Mouse (Mus musculus) gastrocnemius, postnatal 14 days (tissue): ENCODE results near the gene Lix1l. TPM values are rescaled to one million over a fixed set of nuclear protein-coding genes. Genes with fewer than 3 reads are reported as not detected.
"Not testable (repeated sequence)": the region's sequence is repeated elsewhere in the genome, so short reads cannot be mapped to it uniquely, and the experiment has no call there.

Experiments used
- DNase-seq: peaks from one replicate; pipeline ENCODE4 v3.0.0; 2021; ENCODE audit warnings: mixed read lengths
- intact Hi-C: fragments of 180-260 bp; cut with DNase I; formaldehyde crosslinking; loops from one replicate; pipeline ENCODE4 v1.15.1; 2025; ENCODE audit warnings: low total_unique reads
- total RNA-seq, 2 experiments: library from RNA; stranded (reverse); gene quantifications; 2 replicates each; pipeline ENCODE4 v1.2.3; 2021

Gene Lix1l
- total RNA-seq, 2 experiments from 2014 or later, result 13.6 to 16.4 TPM

- intact Hi-C loops, result no loop called here
- peak; percentile 45 for DNase-seq
These were observed 1.2 kb downstream of the Lix1l start for GRCm38 (mm10) chr3:96601941-96602703.

GRCm38 (mm10) chr3:96602704-96603084 is 1.7 kb downstream of the Lix1l start:
- intact Hi-C loops, result no loop called here
- DNase-seq, result no peak

GRCm38 (mm10) chr3:96603311-96603710 is 2.4 kb downstream of the Lix1l start:
- no peak for DNase-seq
- intact Hi-C loops, result no loop called here

DNA sequence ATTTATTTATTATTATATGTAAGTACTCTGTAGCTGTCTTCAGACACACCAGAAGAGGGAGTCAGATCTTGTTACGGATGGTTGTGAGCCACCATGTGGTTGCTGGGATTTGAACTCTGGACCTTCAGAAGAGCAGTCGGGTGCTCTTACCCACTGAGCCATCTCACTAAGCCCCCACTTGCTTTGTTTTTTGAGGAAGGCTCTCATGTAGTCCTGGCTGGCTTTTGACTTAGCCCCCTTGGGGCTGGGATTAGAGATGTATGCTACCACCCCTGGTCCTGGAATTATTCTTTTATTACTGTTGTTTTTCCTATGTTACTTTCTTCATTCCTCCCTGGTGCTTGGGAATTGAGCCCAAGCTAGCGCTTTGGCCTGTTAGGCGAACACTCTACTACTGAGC is 5.1 kb downstream of the Lix1l start:
- DNase-seq, intact Hi-C loops: not testable (repeated sequence)

GRCm38 (mm10) chr3:96606618-96607017 is 5.7 kb downstream of the Lix1l start:
- intact Hi-C loops, result no loop called here
- DNase-seq, result no peak

GRCm38 (mm10) chr3:96617941-96618340 is 17.0 kb downstream of the Lix1l start:
- no peak for DNase-seq
- intact Hi-C loops, result no loop called here

DNA sequence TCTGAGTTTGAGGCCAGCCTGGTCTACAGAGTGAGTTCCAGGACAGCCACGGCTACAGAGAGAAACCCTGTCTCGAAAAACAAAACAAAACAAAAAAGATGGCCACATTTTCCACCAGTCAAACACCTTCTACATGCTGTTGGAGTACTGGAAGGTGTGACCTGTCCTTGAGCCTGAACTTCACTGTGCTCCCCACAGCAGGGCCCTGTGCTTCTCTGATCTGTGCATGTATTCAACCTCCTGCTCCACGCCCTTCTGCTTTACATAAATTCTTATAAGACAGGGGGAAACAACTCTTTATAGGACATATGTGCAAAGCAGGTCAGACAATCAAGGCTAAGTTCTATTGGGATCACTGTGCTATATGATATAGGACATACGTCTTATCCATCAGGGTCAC is 22.3 kb downstream of the Lix1l start:
- DNase-seq, result no peak
- intact Hi-C loops, result no loop called here

DNA sequence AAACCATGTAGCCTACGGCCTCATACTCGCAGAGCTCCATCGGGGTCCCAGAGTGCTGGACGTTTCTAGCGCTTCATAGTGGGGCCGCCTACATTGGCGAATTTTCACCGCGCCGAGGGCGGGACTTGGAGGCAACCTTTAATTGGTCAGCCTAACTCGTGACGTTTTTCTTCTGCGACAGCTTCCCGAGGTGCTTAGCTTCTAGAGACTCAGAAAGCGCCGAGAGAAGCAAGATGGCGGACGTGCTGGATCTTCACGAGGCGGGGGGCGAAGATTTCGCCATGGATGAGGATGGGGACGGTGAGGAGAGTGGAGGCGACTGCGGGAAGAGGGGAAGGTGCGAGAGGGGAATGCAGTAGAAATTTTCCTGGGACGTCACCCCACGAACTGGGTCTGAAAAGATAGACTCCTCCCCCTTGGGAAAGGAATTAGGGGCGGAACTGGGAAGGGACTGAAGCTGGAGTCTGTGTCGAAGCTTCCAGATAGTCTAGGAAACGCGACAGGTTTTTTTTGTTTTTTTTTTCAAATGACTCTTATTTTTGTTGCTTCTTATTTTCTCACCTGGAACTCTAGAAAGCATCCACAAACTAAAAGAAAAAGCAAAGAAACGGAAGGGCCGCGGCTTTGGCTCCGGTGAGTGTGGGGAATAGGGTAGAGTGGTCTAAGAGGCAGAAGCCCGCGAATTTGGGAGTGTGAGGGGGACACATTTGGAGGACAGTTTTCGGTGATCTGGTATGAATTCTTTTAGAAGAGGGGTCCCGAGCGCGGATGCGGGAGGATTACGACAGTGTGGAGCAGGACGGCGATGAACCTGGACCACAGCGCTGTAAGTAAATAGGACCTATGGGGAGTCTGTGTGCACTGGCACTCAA is 29.0 kb downstream of the Lix1l start, which contains the start of gene Rbm8a:
TSS of gene Rbm8a (plus strand) at position 205 of the 872 bp plus-strand sequence.
- intact Hi-C loops, result loop anchor here (5.0 kb wide), 1 partner anchor 33 kb away; the partner anchor contains the start of gene Ankrd34a
- peak; percentile 94 for DNase-seq

DNA sequence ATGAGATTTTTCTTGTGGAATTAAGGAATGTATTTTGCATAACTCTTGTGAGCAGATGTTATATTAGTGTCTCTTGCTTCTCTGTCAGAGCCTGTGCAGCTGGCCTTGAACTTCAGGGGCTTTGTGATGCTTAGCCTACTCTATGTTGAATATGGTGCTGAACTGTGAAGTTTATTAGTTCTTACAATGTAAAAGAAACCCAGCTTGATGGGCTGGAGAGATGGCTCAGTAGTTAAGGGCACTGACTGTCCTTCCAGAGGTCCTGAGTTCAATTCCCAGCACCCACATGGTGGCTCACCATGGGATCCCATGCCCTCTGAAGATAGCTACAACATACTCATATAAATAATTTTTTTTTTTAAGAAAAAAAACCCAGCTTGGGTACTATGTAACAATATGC is 31.1 kb downstream of the Lix1l start:
- no peak for DNase-seq
- intact Hi-C loops, result loop anchor here (5.0 kb wide), 1 partner anchor 35 kb away; the partner anchor contains the start of gene Ankrd34a

GRCm38 (mm10) chr3:96634015-96634414 is 33.1 kb downstream of the Lix1l start:
- intact Hi-C loops, result loop anchor here (5.0 kb wide), 1 partner anchor 37 kb away; the partner anchor contains the start of gene Ankrd34a

DNA sequence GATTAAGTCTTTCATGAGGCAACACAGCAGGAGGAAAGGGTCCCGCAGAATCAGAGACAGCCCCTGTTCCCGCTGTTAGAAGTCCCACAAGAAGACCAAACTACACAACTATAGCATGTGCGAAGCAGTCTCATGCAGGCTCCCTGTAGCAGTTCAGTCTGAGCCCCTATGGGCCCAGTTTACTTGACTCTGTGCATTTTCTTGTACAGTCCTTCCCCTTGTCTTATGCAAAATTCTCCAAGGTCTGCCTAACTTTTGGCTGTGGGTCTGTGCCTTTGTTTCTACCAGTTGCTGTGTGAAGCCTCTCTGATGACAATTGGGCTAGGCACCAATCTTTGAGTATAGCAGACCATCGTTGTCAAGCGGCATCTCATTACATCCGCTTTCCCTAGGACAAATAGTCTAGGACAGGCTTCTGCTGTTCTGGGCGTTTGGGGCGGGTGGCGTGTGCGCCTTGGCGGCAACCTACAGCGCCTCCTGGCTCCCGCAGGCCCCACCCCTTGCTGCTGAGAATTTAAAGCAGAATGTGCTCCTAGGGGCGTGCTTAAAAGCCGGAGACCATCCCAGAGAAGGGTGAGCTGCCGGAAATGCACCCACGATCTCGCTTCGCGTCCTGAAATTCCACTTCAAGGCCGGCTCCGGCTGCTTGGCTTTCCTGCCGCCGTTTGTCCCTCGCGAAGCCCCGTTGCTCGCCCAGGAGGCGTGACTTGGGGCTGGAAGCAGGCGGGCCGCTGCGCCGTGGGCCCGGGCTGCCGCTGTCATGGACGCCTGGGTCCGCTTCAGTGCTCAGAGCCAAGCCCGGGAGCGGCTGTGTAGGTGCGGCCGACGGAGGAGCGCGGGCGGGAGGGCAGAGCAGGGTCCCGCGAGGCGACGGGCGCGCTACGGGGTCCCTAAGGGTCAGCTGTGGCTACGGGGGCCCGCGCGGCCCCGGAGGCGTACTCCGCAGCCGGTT is 34.3 kb downstream of the Lix1l start, which contains the start of the genes Pex11b and Gm42957:
TSS of gene Pex11b (plus strand) at position 449 of the 952 bp plus-strand sequence.
TSS of gene Gm42957 (plus strand) at position 547 of the 952 bp plus-strand sequence.
- intact Hi-C loops, result loop anchor here (5.0 kb wide), 2 partner anchors 38 to 48 kb away; partner anchors contain the start of gene Ankrd34a
- DNase-seq, result peak; percentile 88

More at GRCm38 (mm10) chr3:96634015-96634414, 33.1 kb downstream of the Lix1l start:
- no peak for DNase-seq

GRCm38 (mm10) chr3:96635906-96636305 is 35.0 kb downstream of the Lix1l start:
- no peak for DNase-seq
- intact Hi-C loops, result loop anchor here (5.0 kb wide), 1 partner anchor 49 kb away; no protein-coding TSS in a partner anchor

GRCm38 (mm10) chr3:96636448-96636847 is 35.5 kb downstream of the Lix1l start:
- intact Hi-C loops, result loop anchor here (5.0 kb wide), 1 partner anchor 49 kb away; no protein-coding TSS in a partner anchor

DNA sequence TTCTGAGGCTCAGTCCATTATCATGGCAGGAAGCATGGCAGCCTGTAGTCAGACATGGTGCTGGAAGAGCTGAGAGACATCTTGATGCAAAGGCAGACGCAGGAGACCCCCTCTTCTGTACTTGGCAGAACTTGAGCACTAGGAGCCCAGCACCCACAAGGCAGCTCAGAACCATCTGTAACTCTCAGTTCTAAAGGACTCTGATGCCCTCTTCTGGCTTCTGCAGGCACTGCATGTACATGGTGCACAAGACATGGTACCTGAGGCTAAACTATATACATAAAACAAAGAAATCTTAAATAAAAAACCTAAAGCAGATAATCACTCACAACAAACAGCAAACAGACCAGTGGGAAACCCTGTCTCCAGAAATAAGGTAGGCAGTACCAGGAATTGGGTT is 38.3 kb downstream of the Lix1l start:
- peak; percentile 35 for DNase-seq
- intact Hi-C loops, result loop anchor here (5.0 kb wide), 1 partner anchor 52 kb away; no protein-coding TSS in a partner anchor

More at GRCm38 (mm10) chr3:96636448-96636847, 35.5 kb downstream of the Lix1l start:
- no peak for DNase-seq

DNA sequence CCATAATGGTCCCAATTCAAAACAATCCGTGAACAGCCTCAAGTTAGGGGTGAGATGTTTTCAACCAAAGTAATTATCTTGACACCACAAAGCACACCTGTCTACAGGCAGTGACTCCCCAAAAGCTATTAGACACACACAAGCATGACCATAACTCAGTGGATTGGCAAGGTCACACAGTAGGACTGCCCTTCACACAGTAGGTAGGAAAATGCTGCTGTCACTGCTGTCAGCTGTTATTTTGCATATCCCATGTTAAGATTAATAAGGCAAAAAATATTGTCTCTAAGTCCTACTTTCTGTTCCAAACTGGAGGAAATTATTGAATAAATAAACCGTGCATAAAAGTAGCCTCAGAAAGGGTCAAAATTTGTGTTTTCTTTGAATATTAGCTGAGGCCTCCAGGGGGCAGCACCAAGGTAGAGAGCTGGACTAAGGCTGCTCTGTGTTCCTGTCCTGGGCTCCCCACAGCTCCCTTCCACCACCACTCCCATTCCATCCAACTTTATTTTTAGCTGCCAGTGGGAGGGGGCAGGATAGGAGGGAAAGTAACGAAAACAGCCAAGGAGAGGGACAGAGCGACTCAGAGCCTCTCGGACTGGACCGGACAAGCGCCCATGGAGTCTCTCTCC is 44.2 kb downstream of the Lix1l start, which contains the start of gene Itga10:
TSS of gene Itga10 (plus strand) at position 567 of the 632 bp plus-strand sequence.
- DNase-seq, result peak; percentile 55
- intact Hi-C loops, result no loop called here

- intact Hi-C loops, result no loop called here
- no peak for DNase-seq
These were observed 46.4 kb downstream of the Lix1l start for GRCm38 (mm10) chr3:96647365-96647764.

DNA sequence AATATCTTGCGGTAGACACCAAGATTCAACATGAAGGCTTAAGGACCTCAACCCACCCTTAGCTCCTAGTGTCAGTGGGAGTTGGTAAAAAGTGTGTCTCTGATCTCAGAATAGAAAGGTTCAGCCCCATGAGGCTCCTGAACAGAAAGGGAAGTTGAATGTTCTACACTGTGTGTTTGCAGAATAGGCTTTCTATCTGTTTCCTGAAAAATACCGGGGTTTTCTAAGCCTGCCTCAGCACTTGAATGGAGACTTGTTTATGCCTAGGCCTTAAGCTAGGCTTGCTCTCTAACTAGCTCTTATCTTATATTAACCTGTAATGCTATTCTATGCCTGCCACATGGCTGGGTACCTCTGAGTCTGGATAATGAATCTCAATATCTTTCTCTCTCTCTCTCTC is 60.0 kb downstream of the Lix1l start:
- intact Hi-C loops, result no loop called here
- DNase-seq, result no peak

GRCm38 (mm10) chr3:96662731-96663316 is 61.9 kb downstream of the Lix1l start:
- DNase-seq, result no peak
- intact Hi-C loops, result no loop called here
